Mouse (Mus musculus) thymus, postnatal 10 days (tissue): Measurements from ENCODE around the gene Zkscan16.

Source experiments
- DNase-seq, 2 experiments: peaks; one replicate each; pipeline ENCODE4 v3.0.0; 2021; ENCODE audit warnings: low spot score in 2 of 2

Gene Zkscan16

GRCm38 (mm10) chr4:58935846-58936245, 7.6 kb upstream of the Zkscan16 start:
- DNase-seq, result no peak

DNA sequence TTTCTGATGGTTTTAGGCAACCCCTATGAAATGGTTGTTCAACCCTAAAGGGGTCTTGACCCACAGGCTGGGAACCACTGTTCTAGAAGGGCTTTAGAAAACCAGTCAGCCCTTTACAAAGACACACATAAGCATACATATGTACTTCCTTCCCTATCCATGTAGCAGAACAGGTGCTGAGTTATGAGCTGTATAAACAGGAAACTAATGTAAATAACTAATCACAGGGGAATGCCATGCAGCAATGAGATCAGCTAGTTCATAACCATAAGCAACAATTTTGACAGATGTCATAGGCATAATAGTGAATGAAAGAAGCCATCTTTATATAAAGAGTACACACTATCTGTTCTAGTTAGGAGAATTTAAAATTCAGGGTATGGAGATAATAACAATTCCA, 1.8 kb upstream of the Zkscan16 start:
- no peak for DNase-seq

GRCm38 (mm10) chr4:58942942-58943341, 486 bp upstream of the Zkscan16 start:
- no peak for DNase-seq

GRCm38 (mm10) chr4:58944206-58944553, 752 bp downstream of the Zkscan16 start:
- DNase-seq, result no peak

DNA sequence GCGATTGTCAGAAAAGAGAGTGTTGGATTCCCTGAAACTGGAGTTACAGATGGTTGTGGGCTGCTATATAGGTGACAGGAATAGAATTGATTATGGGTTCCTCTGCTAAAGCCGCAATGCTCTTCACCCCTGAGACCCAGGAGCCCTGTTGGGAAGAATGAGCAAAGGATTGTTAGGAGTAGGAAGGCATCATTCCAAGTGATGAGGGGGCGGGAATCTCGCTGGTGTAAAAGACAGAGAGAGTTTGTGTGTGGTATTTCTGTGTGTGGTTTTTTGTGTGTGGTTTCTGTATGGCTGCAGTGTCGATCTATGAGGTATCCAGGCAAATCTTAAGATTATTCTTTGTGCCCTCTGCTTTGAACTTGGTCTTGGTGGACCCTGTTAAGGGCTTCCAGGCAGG, 1.3 kb downstream of the Zkscan16 start:
- DNase-seq, result no peak

- DNase-seq, result no peak
Observed at GRCm38 (mm10) chr4:58948391-58948790, 5.0 kb downstream of the Zkscan16 start.

DNA sequence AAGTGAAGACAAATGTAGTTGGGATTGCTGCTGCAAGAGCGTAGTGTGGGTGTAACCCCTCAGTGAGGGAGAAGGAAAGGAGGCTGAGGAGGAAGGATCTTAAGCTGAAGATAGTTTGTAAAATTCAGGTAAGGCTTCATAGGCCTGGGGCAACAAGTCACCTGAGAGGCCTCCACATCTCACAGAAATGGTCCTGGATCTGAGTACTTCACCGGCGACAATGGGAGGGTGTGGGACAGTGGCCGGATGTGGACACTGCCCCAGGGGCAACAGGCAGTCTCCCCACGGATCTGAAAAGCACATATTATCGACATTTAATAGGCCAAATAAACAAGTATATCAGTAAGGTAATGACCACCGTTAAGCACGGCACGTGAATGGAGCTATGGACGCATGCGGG, 9.2 kb downstream of the Zkscan16 start:
- DNase-seq, result no peak

DNA sequence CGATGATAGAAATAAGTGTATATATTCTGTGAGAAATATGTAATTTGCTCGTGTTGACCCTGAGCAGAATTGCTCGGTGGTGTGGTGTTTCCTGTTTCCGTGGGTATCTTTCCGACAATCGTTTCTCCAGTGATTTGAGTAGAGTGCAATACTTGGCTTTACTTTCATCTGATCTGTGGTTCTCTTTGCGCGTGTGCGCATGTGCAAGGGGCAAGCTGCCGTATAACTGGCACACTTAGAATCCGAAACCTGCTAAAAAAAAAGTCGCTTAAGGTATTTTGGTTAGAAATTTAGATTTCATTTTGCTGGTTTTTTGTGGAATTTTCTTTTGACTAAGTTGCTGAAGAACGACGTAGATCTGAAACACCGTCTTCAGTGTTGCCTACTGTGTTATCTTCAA, 18.3 kb downstream of the Zkscan16 start:
- no peak for DNase-seq

DNA sequence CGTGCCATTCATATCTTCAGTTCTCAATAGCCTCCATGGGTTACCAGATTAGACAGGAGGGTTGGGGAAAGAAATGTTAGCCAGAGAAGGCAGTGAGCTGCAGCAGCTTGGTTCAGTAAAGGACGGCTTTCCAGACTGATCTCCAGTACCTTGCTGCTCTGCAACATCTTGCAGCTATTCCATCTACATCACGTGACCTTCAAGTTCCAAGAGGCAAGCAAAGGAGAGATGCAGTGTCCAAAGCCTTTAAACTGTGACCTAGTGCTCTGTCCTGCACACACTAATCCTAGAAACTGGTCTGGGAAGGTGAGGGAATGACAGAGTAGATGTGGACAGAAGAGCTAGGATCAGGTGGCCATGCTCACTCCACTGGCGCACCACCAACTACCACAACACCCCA, 19.8 kb downstream of the Zkscan16 start:
- no peak for DNase-seq

DNA sequence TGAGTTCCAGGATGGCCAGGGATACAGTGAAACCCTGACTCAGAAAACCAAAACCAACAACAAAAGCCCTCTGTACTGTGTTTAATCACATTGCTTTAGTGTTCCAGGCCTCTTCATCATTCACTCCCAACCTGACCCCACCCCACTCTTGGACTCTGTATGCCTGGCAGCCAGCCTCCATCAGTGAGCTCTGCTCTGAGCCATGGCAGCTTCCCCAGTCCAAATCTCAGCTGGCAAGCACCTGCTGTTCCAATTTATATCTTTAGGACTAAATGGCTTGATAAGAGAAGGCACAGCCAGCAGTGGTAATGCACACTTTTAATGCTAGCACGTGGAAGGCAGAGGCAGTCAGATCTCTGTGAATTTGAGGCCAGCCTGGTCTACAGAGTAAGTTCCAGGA, 21.7 kb downstream of the Zkscan16 start:
- DNase-seq, result no peak

- no peak for DNase-seq
Observed at GRCm38 (mm10) chr4:58970678-58971077, 27.2 kb downstream of the Zkscan16 start.

DNA sequence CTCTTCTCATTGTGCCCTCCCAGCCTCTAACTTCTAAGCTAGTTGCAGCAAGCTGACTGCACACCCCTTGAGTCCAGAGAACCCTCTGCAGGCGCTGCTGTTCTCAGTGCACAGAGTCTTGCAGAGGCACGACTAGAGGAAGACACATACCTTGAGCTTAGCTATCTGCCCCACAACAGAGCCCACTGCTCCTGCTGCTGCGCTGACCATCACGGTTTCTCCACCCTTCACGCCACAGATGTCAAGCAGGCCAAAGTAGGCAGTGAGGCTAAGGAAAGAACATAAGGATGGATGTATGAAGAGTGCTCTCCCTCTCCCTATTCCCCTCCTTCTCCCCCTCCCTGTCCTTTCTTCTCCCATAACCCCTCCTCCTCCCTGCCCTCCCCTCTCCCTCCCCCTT, 32.3 kb downstream of the Zkscan16 start:
- DNase-seq, result no peak

GRCm38 (mm10) chr4:58981421-58981820, 38.0 kb downstream of the Zkscan16 start:
- no peak for DNase-seq

- DNase-seq, result no peak
Observed at GRCm38 (mm10) chr4:58982806-58983205, 39.4 kb downstream of the Zkscan16 start.

- peak; percentile 65 to 86 for DNase-seq
Observed at GRCm38 (mm10) chr4:58985157-58985648, 41.8 kb downstream of the Zkscan16 start.

DNA sequence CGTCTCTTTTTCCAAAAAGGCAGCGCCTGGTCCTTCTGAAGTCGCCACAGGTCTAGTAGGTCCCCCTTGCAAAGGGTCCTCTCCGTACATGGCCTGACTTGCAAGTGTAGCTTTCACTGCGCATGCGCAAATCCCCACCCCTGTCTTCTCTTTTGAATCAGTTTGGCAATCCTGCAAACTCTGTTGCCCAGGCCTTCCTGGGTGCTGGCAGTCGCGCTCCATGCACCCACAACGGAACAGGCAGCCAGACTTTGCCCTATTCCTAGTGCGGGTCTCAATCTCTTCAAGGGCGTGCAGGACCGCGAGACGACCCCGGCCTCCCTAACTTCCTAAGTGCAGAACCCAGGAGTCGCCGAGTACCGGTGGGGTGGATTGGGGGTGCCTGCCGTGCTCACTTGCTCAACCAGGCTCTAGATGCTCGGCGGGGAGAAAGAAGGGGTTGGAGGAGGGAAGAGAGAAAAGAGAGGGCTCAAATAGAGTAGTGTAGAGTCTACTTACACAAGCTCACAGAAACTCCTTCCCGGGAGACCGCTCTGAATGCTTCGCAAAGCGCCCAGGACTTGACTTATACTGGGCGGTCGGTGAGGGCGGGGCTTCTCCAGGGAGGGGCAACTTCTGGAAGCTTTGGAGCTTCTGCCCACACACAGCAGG, 43.2 kb downstream of the Zkscan16 start, which contains the start of gene Ptgr1:
Gene Ptgr1 (minus strand): TSS at position 580 of the 651 bp plus-strand sequence.
- peak; percentile 84 to 90 for DNase-seq

- DNase-seq, result no peak
Observed at GRCm38 (mm10) chr4:58989303-58989898, 46.0 kb downstream of the Zkscan16 start.

GRCm38 (mm10) chr4:58990609-58991434, 47.4 kb downstream of the Zkscan16 start:
- no peak for DNase-seq

GRCm38 (mm10) chr4:58992195-58992594, 48.8 kb downstream of the Zkscan16 start:
- DNase-seq, result no peak

- DNase-seq, result no peak
Observed at GRCm38 (mm10) chr4:58994762-58995161, 51.3 kb downstream of the Zkscan16 start, which contains the start of gene Dnajc25. Dnajc25 (plus strand) TSS chr4:58995062.

GRCm38 (mm10) chr4:58995251-58995693, 51.8 kb downstream of the Zkscan16 start:
- no peak for DNase-seq

- no peak for DNase-seq
Observed at GRCm38 (mm10) chr4:58997081-58997480, 53.7 kb downstream of the Zkscan16 start.

- no peak for DNase-seq
Observed at GRCm38 (mm10) chr4:58998688-58999087, 55.3 kb downstream of the Zkscan16 start.
